Mouse (Mus musculus): ENCODE results near the gene Gm438. TPM values are rescaled to one million over a fixed set of nuclear protein-coding genes. Genes with fewer than 3 reads are reported as not detected.
"Not testable (repeated sequence)": the region's sequence is repeated elsewhere in the genome, so short reads cannot be mapped to it uniquely, and the experiment has no call there.

Gm438 gene
- not detected in 2 replicates for polyA plus RNA-seq (2012; rRNA removed)
- not detected in 2 replicates for polyA plus RNA-seq (2014; fragmentation: Nextera tagmentation; extraction: Ambion mirVana)

DNA sequence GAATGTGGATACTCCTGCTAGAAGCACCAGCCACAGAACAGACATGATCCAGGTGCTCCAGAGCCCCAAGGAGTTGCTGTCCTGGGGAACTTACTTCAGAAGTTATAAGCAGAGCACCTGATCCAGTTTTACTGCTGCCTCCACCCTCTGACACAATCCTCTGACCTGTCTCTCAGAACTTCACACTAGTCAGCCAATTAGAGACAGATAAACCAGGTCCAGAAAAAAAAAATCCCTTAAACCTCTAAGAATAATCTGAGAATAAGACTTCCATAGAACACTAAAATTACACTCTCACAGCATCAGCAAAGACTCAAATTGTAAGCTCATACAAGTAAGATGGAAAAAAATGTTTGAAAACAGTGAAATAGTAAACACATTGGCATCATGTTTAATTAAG, at the start of gene Gm438:
Gene Gm438, minus strand, starts transcription at position 101 of the 400 bp plus-strand sequence.
- no peaks in the 10 kb centered on the region for H3K36me3 ChIP-seq (ENCODE audit: control insufficient read depth, insufficient read depth, low read length)
- no peak for TF ChIP-seq POLR2A (IDR thresholded peaks at IDR 0.05; ENCODE audit: borderline replicate concordance, extremely low read depth, insufficient read depth, insufficient read length)
- no peaks in the 10 kb centered on the region for H3K9me3 ChIP-seq (ENCODE audit: control insufficient read depth, low read length)
- no peak within 1 kb of the TSS for H3K27ac ChIP-seq (replicated peaks; ENCODE audit: low read depth, low read length)
- no peak within 1 kb of the TSS for H3K4me2 ChIP-seq (replicated peaks; ENCODE audit: low read depth, low read length, severe bottlenecking)
- no peak for ATAC-seq (ENCODE audit: low FRiP score, low read depth)
- H3K27me3 ChIP-seq (ENCODE audit: control insufficient read depth, insufficient read depth, low read length) = no peaks in the 10 kb centered on the region
- H3K9ac ChIP-seq (ENCODE audit: low read depth, low read length, severe bottlenecking) = no peak within 1 kb of the TSS
- no peak within 1 kb of the TSS for H3K4me3 ChIP-seq (replicated peaks; ENCODE audit: low read length)
- no peaks in the 10 kb centered on the region for H3K4me1 ChIP-seq (ENCODE audit: control insufficient read depth, insufficient read depth, low read length)
- no peak for DNase-seq (ENCODE audit: low spot score)

DNA sequence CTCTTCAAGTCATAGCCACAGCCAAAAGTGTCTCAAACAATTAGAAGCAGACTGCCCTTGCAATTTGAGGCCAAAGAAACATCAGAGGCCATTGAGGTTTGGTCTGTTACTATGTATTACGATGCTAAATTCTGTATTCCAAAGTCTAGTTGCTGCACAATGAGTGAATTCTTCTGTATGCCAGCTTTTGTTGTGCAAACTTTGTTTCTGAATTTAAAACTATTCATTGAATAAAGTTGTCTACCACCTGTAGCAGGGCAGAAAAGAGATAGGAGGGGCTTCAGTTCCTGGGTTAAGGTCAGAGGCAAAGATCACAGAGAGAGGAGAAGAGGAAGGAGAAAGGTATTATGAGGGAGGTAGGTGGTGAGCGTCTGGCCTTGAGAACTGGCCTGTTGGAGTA, 38.3 kb upstream of the Gm438 start:
- TF ChIP-seq POLR2A (IDR thresholded peaks at IDR 0.05; ENCODE audit: borderline replicate concordance, extremely low read depth, insufficient read depth, insufficient read length) = no peak

DNA sequence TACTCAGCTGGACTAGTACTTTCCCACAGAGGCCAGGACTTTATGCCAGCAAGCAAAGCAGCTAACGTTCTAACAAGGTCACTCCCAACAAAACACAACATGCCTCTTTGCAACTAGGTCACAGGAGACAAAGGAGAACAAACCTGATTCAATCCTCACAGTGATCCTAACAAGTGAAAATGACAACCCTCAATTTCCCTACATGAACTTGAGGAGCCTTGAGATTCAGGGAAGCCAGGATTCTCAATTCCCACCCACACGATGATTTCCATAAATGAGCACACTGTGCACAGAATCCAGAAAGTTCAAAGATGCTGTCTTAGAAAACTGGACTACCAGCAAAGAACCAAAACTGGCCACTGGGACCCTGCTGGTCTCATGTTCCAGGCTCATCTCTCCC, 37.6 kb upstream of the Gm438 start:
- Histone ChIP-seq H3K27me3 (ENCODE audit: control insufficient read depth, insufficient read depth, low read length) (no peaks in the 10 kb centered on the region), H3K4me2 (replicated peaks; ENCODE audit: low read depth, low read length, severe bottlenecking) (no peak overlapping the region), H3K9me3 (ENCODE audit: control insufficient read depth, low read length) (no peaks in the 10 kb centered on the region), H3K9ac (ENCODE audit: low read depth, low read length, severe bottlenecking) (no peak overlapping the region), H3K4me3 (replicated peaks; ENCODE audit: low read length) (no peak overlapping the region), H3K36me3 (ENCODE audit: control insufficient read depth, insufficient read depth, low read length) (no peaks in the 10 kb centered on the region), H3K4me1 (ENCODE audit: control insufficient read depth, insufficient read depth, low read length) (no peaks in the 10 kb centered on the region), H3K27ac (replicated peaks; ENCODE audit: low read depth, low read length) (no peak overlapping the region)
- no peak for ATAC-seq (ENCODE audit: low FRiP score, low read depth)
- no peak for TF ChIP-seq POLR2A (IDR thresholded peaks at IDR 0.05; ENCODE audit: borderline replicate concordance, extremely low read depth, insufficient read depth, insufficient read length)
- DNase-seq (ENCODE audit: low spot score) = no peak
- WGBS = 89% methylated on average over 2 of the region's 2 CpGs

More for the DNA sequence above, 38.3 kb upstream of the Gm438 start:
- ATAC-seq (ENCODE audit: low FRiP score, low read depth) (no peak), DNase-seq (ENCODE audit: low spot score) (no peak)
- Histone ChIP-seq H3K36me3 (ENCODE audit: control insufficient read depth, insufficient read depth, low read length) (no peaks in the 10 kb centered on the region), H3K27ac (replicated peaks; ENCODE audit: low read depth, low read length) (no peak overlapping the region), H3K4me2 (replicated peaks; ENCODE audit: low read depth, low read length, severe bottlenecking) (no peak overlapping the region), H3K27me3 (ENCODE audit: control insufficient read depth, insufficient read depth, low read length) (no peaks in the 10 kb centered on the region), H3K9me3 (ENCODE audit: control insufficient read depth, low read length) (no peaks in the 10 kb centered on the region), H3K4me3 (replicated peaks; ENCODE audit: low read length) (no peak overlapping the region), H3K9ac (ENCODE audit: low read depth, low read length, severe bottlenecking) (no peak overlapping the region), H3K4me1 (ENCODE audit: control insufficient read depth, insufficient read depth, low read length) (no peaks in the 10 kb centered on the region)
- WGBS = 74% methylated on average over 2 of the region's 2 CpGs

DNA sequence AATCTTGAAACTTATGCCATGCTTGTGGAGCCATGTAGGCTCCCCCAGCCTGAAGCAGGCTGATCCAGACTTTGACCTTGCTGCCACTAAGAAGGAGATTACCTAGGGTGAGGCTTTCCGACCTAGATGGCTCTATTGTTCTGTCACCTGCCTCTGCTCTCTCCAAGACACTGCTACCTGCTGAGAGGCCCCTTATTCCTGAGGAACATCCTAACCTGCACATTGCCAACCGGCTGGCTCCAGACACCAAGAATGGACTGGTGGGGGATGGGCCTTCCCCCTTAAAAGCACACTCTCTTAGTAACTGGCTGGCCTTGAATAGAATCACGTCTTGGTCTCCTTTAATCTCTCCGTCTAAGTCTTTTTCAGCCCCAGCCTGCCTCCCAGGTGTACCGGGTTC, 20.8 kb upstream of the Gm438 start:
- 53% methylated on average over 5 of the region's 5 CpGs for WGBS
- H3K4me3 ChIP-seq (replicated peaks; ENCODE audit: low read length); H3K4me2 ChIP-seq (replicated peaks; ENCODE audit: low read depth, low read length, severe bottlenecking); H3K36me3 ChIP-seq (ENCODE audit: control insufficient read depth, insufficient read depth, low read length); H3K27ac ChIP-seq (replicated peaks; ENCODE audit: low read depth, low read length); ATAC-seq (ENCODE audit: low FRiP score, low read depth); H3K4me1 ChIP-seq (ENCODE audit: control insufficient read depth, insufficient read depth, low read length); H3K27me3 ChIP-seq (ENCODE audit: control insufficient read depth, insufficient read depth, low read length); DNase-seq (ENCODE audit: low spot score); H3K9ac ChIP-seq (ENCODE audit: low read depth, low read length, severe bottlenecking); H3K9me3 ChIP-seq (ENCODE audit: control insufficient read depth, low read length): not testable (repeated sequence)

DNA sequence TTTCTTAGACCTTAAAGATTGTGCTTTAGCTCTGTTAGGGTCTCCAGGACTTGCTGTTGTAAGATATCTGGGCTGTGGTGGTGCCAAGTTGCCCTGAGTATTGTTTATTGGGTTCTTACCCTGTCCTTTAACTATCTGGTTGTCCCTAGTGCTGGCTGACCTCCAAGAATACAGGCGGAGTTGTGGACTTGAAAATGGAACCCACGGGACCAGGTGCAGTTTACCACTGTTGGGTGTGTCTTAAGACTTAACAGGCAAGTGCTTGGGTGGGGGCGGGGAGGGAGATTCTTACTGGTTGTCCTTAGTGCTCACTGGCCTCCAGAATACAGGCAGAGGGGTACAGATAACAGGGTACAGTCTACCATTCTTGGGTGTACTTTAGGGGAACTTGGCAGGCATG, 17.2 kb upstream of the Gm438 start:
- TF ChIP-seq POLR2A (IDR thresholded peaks at IDR 0.05; ENCODE audit: borderline replicate concordance, extremely low read depth, insufficient read depth, insufficient read length) = no peak
- Histone ChIP-seq H3K4me3 (replicated peaks; ENCODE audit: low read length) (no peak overlapping the region), H3K4me2 (replicated peaks; ENCODE audit: low read depth, low read length, severe bottlenecking) (no peak overlapping the region), H3K4me1 (ENCODE audit: control insufficient read depth, insufficient read depth, low read length) (no peaks in the 10 kb centered on the region), H3K27me3 (ENCODE audit: control insufficient read depth, insufficient read depth, low read length) (no peaks in the 10 kb centered on the region), H3K27ac (replicated peaks; ENCODE audit: low read depth, low read length) (no peak overlapping the region), H3K9ac (ENCODE audit: low read depth, low read length, severe bottlenecking) (no peak overlapping the region), H3K36me3 (ENCODE audit: control insufficient read depth, insufficient read depth, low read length) (no peaks in the 10 kb centered on the region), H3K9me3 (ENCODE audit: control insufficient read depth, low read length) (no peaks in the 10 kb centered on the region)
- ATAC-seq (ENCODE audit: low FRiP score, low read depth) (no peak), DNase-seq (ENCODE audit: low spot score) (no peak)
- WGBS = 64% methylated on average over 3 of the region's 3 CpGs

DNA sequence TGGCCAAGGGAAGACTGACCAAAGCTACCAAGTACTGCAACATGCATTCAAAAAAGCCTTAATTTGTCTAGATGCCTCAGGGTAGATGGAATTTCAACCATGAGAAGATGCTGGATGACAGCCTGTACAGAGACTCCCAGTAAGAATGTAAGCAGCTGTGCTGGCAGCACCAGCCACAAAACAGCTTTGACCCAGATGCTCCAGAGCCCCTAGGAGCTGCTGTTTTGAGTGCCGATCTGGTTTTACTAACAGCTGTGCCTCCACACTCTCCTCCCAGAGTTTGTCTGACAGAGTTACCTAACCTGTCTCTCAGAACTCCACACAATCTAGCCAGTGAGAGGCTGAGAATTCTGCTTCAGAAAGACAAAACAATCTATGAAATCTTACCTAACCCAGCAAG, 3.8 kb upstream of the Gm438 start:
- H3K4me1 ChIP-seq (ENCODE audit: control insufficient read depth, insufficient read depth, low read length) = no peaks in the 10 kb centered on the region
- no peaks in the 10 kb centered on the region for H3K27me3 ChIP-seq (ENCODE audit: control insufficient read depth, insufficient read depth, low read length)
- H3K9me3 ChIP-seq (ENCODE audit: control insufficient read depth, low read length) = no peaks in the 10 kb centered on the region
- no peak overlapping the region for H3K4me3 ChIP-seq (replicated peaks; ENCODE audit: low read length)
- no peaks in the 10 kb centered on the region for H3K36me3 ChIP-seq (ENCODE audit: control insufficient read depth, insufficient read depth, low read length)
- peak; percentile 61 for DNase-seq (ENCODE audit: low spot score)
- H3K4me2 ChIP-seq (replicated peaks; ENCODE audit: low read depth, low read length, severe bottlenecking) = no peak overlapping the region
- TF ChIP-seq POLR2A (IDR thresholded peaks at IDR 0.05; ENCODE audit: borderline replicate concordance, extremely low read depth, insufficient read depth, insufficient read length) = no peak
- peak; percentile 41; the same call in 1 of the 2 replicates for ATAC-seq (ENCODE audit: low FRiP score, low read depth)
- no peak overlapping the region for H3K9ac ChIP-seq (ENCODE audit: low read depth, low read length, severe bottlenecking)
- WGBS = 17% methylated on average over 1 of the region's 1 CpGs
- H3K27ac ChIP-seq (replicated peaks; ENCODE audit: low read depth, low read length) = no peak overlapping the region

Measured in limb, embryonic 14.5 days (tissue).